Mouse (Mus musculus) MEL (cell line): ENCODE measurements at regions not wholly inside any gene's neighbourhood (a gene's known extent, or its start where the extent isn't known, plus 50 kb on each side); places are given as distances from the start of the nearest gene placed in this dataset.

Source experiments
- CTCF ChIP-seq, 3 experiments: IDR thresholded peaks in 2 of 3; conservative IDR thresholded peaks in 1 of 3; 2 replicates each; pipeline ENCODE4 v1.5.1; 2011 to 2012; ENCODE audit warnings: low read length in 3 of 3, low read depth in 2 of 3, mild to moderate bottlenecking in 2 of 3, improper control_type of control experiment in 1 of 3, inconsistent platforms in 1 of 3, mixed read lengths in 1 of 3, moderate library complexity in 1 of 3; ENCODE audit not compliant: control insufficient read depth in 1 of 3, insufficient read depth in 1 of 3, poor library complexity in 1 of 3, severe bottlenecking in 1 of 3
- POLR2A ChIP-seq, 2 experiments: IDR thresholded peaks; 2 replicates each; pipeline ENCODE4 v1.6.1; 2011 to 2012; ENCODE audit warnings: low read length in 2 of 2, mild to moderate bottlenecking in 2 of 2, control low read depth in 1 of 2, improper control_type of control experiment in 1 of 2, low read depth in 1 of 2, moderate library complexity in 1 of 2; ENCODE audit not compliant: control insufficient read depth in 1 of 2, insufficient read depth in 1 of 2, poor library complexity in 1 of 2
- RCOR1 ChIP-seq: IDR thresholded peaks from 2 replicates; pipeline ENCODE4 v1.6.1; 2012; ENCODE audit warnings: low read depth, mild to moderate bottlenecking, inconsistent platforms, low read length, improper control_type of control experiment
- SIN3A ChIP-seq: IDR thresholded peaks from 2 replicates; pipeline ENCODE4 v1.6.1; 2012; ENCODE audit warnings: low read length, improper control_type of control experiment, inconsistent platforms
- ZKSCAN1 ChIP-seq: IDR thresholded peaks from 2 replicates; pipeline ENCODE4 v1.6.1; 2012; ENCODE audit warnings: low read depth, mild to moderate bottlenecking, inconsistent platforms, low read length, improper control_type of control experiment, moderate library complexity

- TF ChIP-seq RCOR1 (no peak), POLR2A (IDR thresholded peaks at IDR 0.05; ENCODE audit: control insufficient read depth in 1 of 2, insufficient read depth in 1 of 2, low read depth in 1 of 2, low read length in 2 of 2, poor library complexity in 1 of 2) (no peak), ZKSCAN1 (no peak), SIN3A (no peak), CTCF (IDR thresholded peaks at IDR 0.05 in 2 of 3, conservative IDR thresholded peaks at IDR 0.05 in 1 of 3; ENCODE audit: control insufficient read depth in 1 of 3, insufficient read depth in 1 of 3, low read depth in 2 of 3, low read length in 3 of 3, poor library complexity in 1 of 3, severe bottlenecking in 1 of 3) (no peak)
These were observed 257.8 kb downstream of the Mycn start for GRCm38 (mm10) chr12:12683733-12684470.
